ENCODE assay signal across 17 mouse cellular contexts in the genomic region with DNA sequence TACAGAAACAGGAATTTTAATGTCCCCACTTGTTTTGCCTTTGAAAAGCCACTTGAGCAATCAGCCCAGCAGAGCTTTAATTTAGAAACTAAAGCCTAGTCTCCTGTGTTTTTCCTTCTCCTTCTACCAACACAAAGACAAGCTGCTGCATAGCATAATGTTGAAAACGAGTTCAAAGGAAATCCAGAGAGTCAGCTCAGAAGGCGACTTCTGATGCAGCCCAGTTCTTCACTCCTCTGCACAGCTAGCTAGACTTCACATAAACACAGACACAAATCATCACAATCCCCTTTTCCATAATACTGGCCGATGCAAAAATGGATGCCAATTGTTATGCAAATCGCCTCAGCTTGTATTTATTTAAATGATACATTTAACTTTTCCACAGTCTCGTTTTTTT. TPM values are rescaled to one million over a fixed set of nuclear protein-coding genes. Genes with fewer than 3 reads are reported as not detected.
DNase-seq lines count a peak whose midpoint lies in the region; ATAC-seq and TF ChIP-seq lines count a peak whose summit lies in the region.
"Had no signal": no experiment of that assay in that cellular context is flagged by ENCODE, and none has a peak within 500 bp of the region (broad histone marks: within the 10 kb centered on the region; RNA-seq: fewer than 3 reads in every experiment).

No protein-coding gene starts in this region.

- H3K27me3 ChIP-seq in forebrain, embryonic 12.5 days, result no peaks in the 10 kb centered on the region
- no peaks in the 10 kb centered on the region for H3K27me3 ChIP-seq in forebrain, embryonic 14.5 days (replicated peaks; ENCODE audit: control insufficient read depth, insufficient read depth, low read length)
- H3K27me3 ChIP-seq in intestine, embryonic 16.5 days (replicated peaks; ENCODE audit: control insufficient read depth, insufficient read depth, low read length), result 0 out of 2 replicates have a peak, but pooled peaks cover 2% of the 10 kb centered on the region
- no peaks in the 10 kb centered on the region for H3K27me3 ChIP-seq in intestine, postnatal 0 days (replicated peaks; ENCODE audit: control insufficient read depth, insufficient read depth, low read length)
- H3K27me3 ChIP-seq in midbrain, embryonic 13.5 days, result no peaks in the 10 kb centered on the region
- no peaks in the 10 kb centered on the region for H3K27me3 ChIP-seq in midbrain, postnatal 0 days (ENCODE audit: insufficient read depth, low read length)
- H3K27me3 ChIP-seq in hindbrain, postnatal 0 days (ENCODE audit: insufficient read depth, low read length), result no peaks in the 10 kb centered on the region
- H3K27me3 ChIP-seq: hindbrain, embryonic 13.5 days had no signal

- H3K4me1 ChIP-seq in forebrain, embryonic 12.5 days, result peaks cover 30% of the 10 kb centered on the region
- H3K4me1 ChIP-seq in forebrain, embryonic 14.5 days (ENCODE audit: control insufficient read depth, insufficient read depth, low read length), result peaks cover 4% of the 10 kb centered on the region; the same call in 1 of the 2 replicates
- H3K4me1 ChIP-seq in intestine, embryonic 16.5 days (ENCODE audit: control insufficient read depth, insufficient read depth, low read length), result peaks cover 10% of the 10 kb centered on the region
- no peaks in the 10 kb centered on the region; the same call in 1 of the 2 replicates for H3K4me1 ChIP-seq in intestine, postnatal 0 days (replicated peaks; ENCODE audit: control insufficient read depth, insufficient read depth, low read length)
- H3K4me1 ChIP-seq in midbrain, embryonic 13.5 days (replicated peaks), result peaks cover 26% of the 10 kb centered on the region
- H3K4me1 ChIP-seq in midbrain, postnatal 0 days (ENCODE audit: insufficient read depth, low read length), result no peaks in the 10 kb centered on the region
- peaks cover 4% of the 10 kb centered on the region; the same call in 1 of the 2 replicates for H3K4me1 ChIP-seq in hindbrain, postnatal 0 days (ENCODE audit: insufficient read depth, low read length)

- TF ChIP-seq CTCF in intestine, postnatal 0 days (IDR thresholded peaks at IDR 0.05; ENCODE audit: low read depth), result no peak
- no peak for TF ChIP-seq CTCF in midbrain, postnatal 0 days (IDR thresholded peaks at IDR 0.05)
- TF ChIP-seq CTCF in hindbrain, postnatal 0 days (IDR thresholded peaks at IDR 0.05; ENCODE audit: low read depth), result no peak

- no peak for ATAC-seq in forebrain, embryonic 12.5 days (ENCODE audit: low FRiP score)
- ATAC-seq in forebrain, embryonic 14.5 days, result no peak
- ATAC-seq in intestine, embryonic 16.5 days, result no peak
- ATAC-seq in intestine, postnatal 0 days, result no peak
- ATAC-seq in midbrain, embryonic 13.5 days, result no peak
- ATAC-seq in midbrain, postnatal 0 days (ENCODE audit: low FRiP score), result no peak
- no peak for ATAC-seq in hindbrain, postnatal 0 days
- ATAC-seq: forebrain, embryonic 16.5 days had no signal

- no peaks in the 10 kb centered on the region for H3K9me3 ChIP-seq in forebrain, embryonic 12.5 days
- no peaks in the 10 kb centered on the region for H3K9me3 ChIP-seq in forebrain, embryonic 14.5 days (replicated peaks; ENCODE audit: control insufficient read depth, low read length)
- no peaks in the 10 kb centered on the region for H3K9me3 ChIP-seq in intestine, embryonic 16.5 days (ENCODE audit: control insufficient read depth, low read length)
- no peaks in the 10 kb centered on the region for H3K9me3 ChIP-seq in intestine, postnatal 0 days (ENCODE audit: control insufficient read depth)
- no peaks in the 10 kb centered on the region for H3K9me3 ChIP-seq in midbrain, embryonic 13.5 days
- no peaks in the 10 kb centered on the region for H3K9me3 ChIP-seq in midbrain, postnatal 0 days (ENCODE audit: low read length)
- no peaks in the 10 kb centered on the region for H3K9me3 ChIP-seq in hindbrain, postnatal 0 days (ENCODE audit: low read length)
- H3K9me3 ChIP-seq: embryonic facial prominence, embryonic 15.5 days; G1E; heart, embryonic 10.5 days; hindbrain, embryonic 13.5 days had no signal

- no peak overlapping the region for H3K4me3 ChIP-seq in forebrain, embryonic 12.5 days (replicated peaks)
- H3K4me3 ChIP-seq in forebrain, embryonic 14.5 days (ENCODE audit: low read depth, low read length), result no peak overlapping the region
- H3K4me3 ChIP-seq in intestine, embryonic 16.5 days (ENCODE audit: low read length), result no peak overlapping the region
- H3K4me3 ChIP-seq in intestine, postnatal 0 days (ENCODE audit: low read depth, low read length), result no peak overlapping the region
- H3K4me3 ChIP-seq in midbrain, embryonic 13.5 days (replicated peaks), result no peak overlapping the region
- no peak overlapping the region for H3K4me3 ChIP-seq in midbrain, postnatal 0 days (ENCODE audit: low read depth, low read length)
- H3K4me3 ChIP-seq in hindbrain, postnatal 0 days (ENCODE audit: low read length), result no peak overlapping the region
- H3K4me3 ChIP-seq: embryonic facial prominence, embryonic 15.5 days; erythroblast, embryonic 14.5 days; heart, embryonic 10.5 days; hindbrain, embryonic 13.5 days had no signal

- WGBS in forebrain, embryonic 12.5 days, result 12% methylated on average over 5 of the region's 5 CpGs
- 12% methylated on average over 5 of the region's 5 CpGs for WGBS in forebrain, embryonic 14.5 days
- WGBS in intestine, embryonic 16.5 days, result 32% methylated on average over 5 of the region's 5 CpGs
- 49% methylated on average over 5 of the region's 5 CpGs for WGBS in intestine, postnatal 0 days
- 12% methylated on average over 5 of the region's 5 CpGs for WGBS in midbrain, embryonic 13.5 days
- WGBS in midbrain, postnatal 0 days, result 12% methylated on average over 5 of the region's 5 CpGs
- 19% methylated on average over 5 of the region's 5 CpGs for WGBS in hindbrain, postnatal 0 days

- no peaks in the 10 kb centered on the region for H3K36me3 ChIP-seq in forebrain, embryonic 12.5 days (replicated peaks)
- H3K36me3 ChIP-seq in forebrain, embryonic 14.5 days (ENCODE audit: control insufficient read depth, insufficient read depth, low read length), result no peaks in the 10 kb centered on the region
- no peaks in the 10 kb centered on the region for H3K36me3 ChIP-seq in intestine, embryonic 16.5 days (ENCODE audit: control insufficient read depth, insufficient read depth, low read length)
- H3K36me3 ChIP-seq in intestine, postnatal 0 days (ENCODE audit: control insufficient read depth, insufficient read depth), result no peaks in the 10 kb centered on the region
- H3K36me3 ChIP-seq in midbrain, embryonic 13.5 days, result no peaks in the 10 kb centered on the region
- no peaks in the 10 kb centered on the region for H3K36me3 ChIP-seq in midbrain, postnatal 0 days (ENCODE audit: insufficient read depth, low read length)
- no peaks in the 10 kb centered on the region for H3K36me3 ChIP-seq in hindbrain, postnatal 0 days (ENCODE audit: insufficient read depth, low read length)
- H3K36me3 ChIP-seq: embryonic facial prominence, embryonic 15.5 days; G1E; heart, embryonic 10.5 days; hindbrain, embryonic 13.5 days had no signal

- no peak overlapping the region for H3K9ac ChIP-seq in forebrain, embryonic 12.5 days
- H3K9ac ChIP-seq in forebrain, embryonic 14.5 days (ENCODE audit: low read length), result no peak overlapping the region
- no peak overlapping the region for H3K9ac ChIP-seq in intestine, embryonic 16.5 days (ENCODE audit: low read depth, low read length)
- no peak overlapping the region for H3K9ac ChIP-seq in intestine, postnatal 0 days (ENCODE audit: low read depth, low read length)
- H3K9ac ChIP-seq in midbrain, embryonic 13.5 days (replicated peaks), result no peak overlapping the region
- no peak overlapping the region for H3K9ac ChIP-seq in midbrain, postnatal 0 days (replicated peaks; ENCODE audit: low read length, poor library complexity, severe bottlenecking)
- H3K9ac ChIP-seq in hindbrain, postnatal 0 days (replicated peaks; ENCODE audit: low read length), result no peak overlapping the region
- H3K9ac ChIP-seq: embryonic facial prominence, embryonic 15.5 days; hindbrain, embryonic 13.5 days had no signal

- H3K27ac ChIP-seq in forebrain, embryonic 12.5 days, result peak overlapping the region; percentile 47; the same call in 1 of the 2 replicates
- H3K27ac ChIP-seq in forebrain, embryonic 14.5 days (ENCODE audit: low read depth, low read length), result no peak overlapping the region
- 0 out of 2 replicates have a peak overlapping the region, but pooled peaks have one; percentile 5 for H3K27ac ChIP-seq in intestine, embryonic 16.5 days (ENCODE audit: low read length)
- no peak overlapping the region for H3K27ac ChIP-seq in intestine, postnatal 0 days (ENCODE audit: low read depth, low read length)
- H3K27ac ChIP-seq in midbrain, embryonic 13.5 days, result 0 out of 2 replicates have a peak overlapping the region, but pooled peaks have one; percentile 4
- H3K27ac ChIP-seq in midbrain, postnatal 0 days (ENCODE audit: low read depth, low read length), result no peak overlapping the region
- no peak overlapping the region for H3K27ac ChIP-seq in hindbrain, postnatal 0 days
- H3K27ac ChIP-seq: embryonic facial prominence, embryonic 15.5 days; heart, embryonic 10.5 days; hindbrain, embryonic 13.5 days had no signal

- no peak for DNase-seq in forebrain, embryonic 14.5 days (ENCODE audit: low spot score)
- DNase-seq in midbrain, postnatal 0 days (ENCODE audit: low spot score), result no peak
- DNase-seq in hindbrain, postnatal 0 days (ENCODE audit: low spot score), result no peak
- DNase-seq: adrenal gland, adult 8-10 months; cerebellum, adult 11 months; gastrocnemius, postnatal 10 days had no signal

- H3K4me2 ChIP-seq in forebrain, embryonic 12.5 days, result no peak overlapping the region
- no peak overlapping the region for H3K4me2 ChIP-seq in forebrain, embryonic 14.5 days (ENCODE audit: low read length)
- no peak overlapping the region for H3K4me2 ChIP-seq in intestine, embryonic 16.5 days (ENCODE audit: low read depth, low read length)
- H3K4me2 ChIP-seq in intestine, postnatal 0 days (replicated peaks; ENCODE audit: low read depth), result no peak overlapping the region
- H3K4me2 ChIP-seq in midbrain, embryonic 13.5 days (replicated peaks), result no peak overlapping the region
- H3K4me2 ChIP-seq in midbrain, postnatal 0 days (ENCODE audit: low read depth, low read length, poor library complexity, severe bottlenecking), result no peak overlapping the region
- no peak overlapping the region for H3K4me2 ChIP-seq in hindbrain, postnatal 0 days (ENCODE audit: low read depth, low read length)
- H3K4me2 ChIP-seq: embryonic facial prominence, embryonic 15.5 days; hindbrain, embryonic 13.5 days had no signal

RNA-seq across cellular contexts. Expression of a gene that starts 1.6 kb away (rescaled TPM):
- 65.1 and 70.8 TPM in 2 replicates for polyA plus RNA-seq in forebrain, embryonic 12.5 days (2016; fragmentation: Nextera tagmentation; extraction: Ambion mirVana)
- 46.5 and 51.1 TPM in 2 replicates for polyA plus RNA-seq in forebrain, embryonic 14.5 days (2014; fragmentation: Nextera tagmentation; extraction: Ambion mirVana)
- polyA plus RNA-seq in intestine, embryonic 16.5 days (2015; fragmentation: Nextera tagmentation; extraction: Ambion mirVana), result 17.8 and 24.8 TPM in 2 replicates
- 27.7 and 33.8 TPM in 2 replicates for polyA plus RNA-seq in intestine, postnatal 0 days (2015; fragmentation: Nextera tagmentation; extraction: Ambion mirVana)
- 72.4 and 79.8 TPM in 2 replicates for polyA plus RNA-seq in midbrain, embryonic 13.5 days (2015; fragmentation: Nextera tagmentation; extraction: Ambion mirVana)
- total RNA-seq in midbrain, postnatal 0 days (2014; rRNA removed), result 112 and 144 TPM in 2 replicates
- 53.9 and 55.2 TPM in 2 replicates for polyA plus RNA-seq in midbrain, postnatal 0 days (2015; fragmentation: Nextera tagmentation; extraction: Ambion mirVana)
- 131 and 145 TPM in 2 replicates for total RNA-seq in hindbrain, postnatal 0 days (2014; rRNA removed)
- polyA plus RNA-seq in hindbrain, postnatal 0 days (2015; fragmentation: Nextera tagmentation; extraction: Ambion mirVana), result 50.6 and 52.8 TPM in 2 replicates
- total RNA-seq: common myeloid progenitor, adult 5-6 weeks had no signal
- polyA plus RNA-seq: erythroblast, embryonic 14.5 days; G1E had no signal

Comparison
In these comparisons a context has a peak if more than half of its experiments do, and no peak if none do; other contexts are left out.
1. H3K27ac ChIP-seq: peak in forebrain, embryonic 12.5 days (single experiment), intestine, embryonic 16.5 days (single experiment) and midbrain, embryonic 13.5 days (single experiment); none in forebrain, embryonic 14.5 days (single experiment), intestine, postnatal 0 days (single experiment), midbrain, postnatal 0 days (single experiment) and hindbrain, postnatal 0 days (single experiment).